Mouse (Mus musculus): ENCODE results near the gene Appl2. TPM values are rescaled to one million over a fixed set of nuclear protein-coding genes. Genes with fewer than 3 reads are reported as not detected.

Appl2 gene
- total and polyA plus RNA-seq, 3 experiments: 0.15 to 0.99 TPM; not detected in 1

DNA sequence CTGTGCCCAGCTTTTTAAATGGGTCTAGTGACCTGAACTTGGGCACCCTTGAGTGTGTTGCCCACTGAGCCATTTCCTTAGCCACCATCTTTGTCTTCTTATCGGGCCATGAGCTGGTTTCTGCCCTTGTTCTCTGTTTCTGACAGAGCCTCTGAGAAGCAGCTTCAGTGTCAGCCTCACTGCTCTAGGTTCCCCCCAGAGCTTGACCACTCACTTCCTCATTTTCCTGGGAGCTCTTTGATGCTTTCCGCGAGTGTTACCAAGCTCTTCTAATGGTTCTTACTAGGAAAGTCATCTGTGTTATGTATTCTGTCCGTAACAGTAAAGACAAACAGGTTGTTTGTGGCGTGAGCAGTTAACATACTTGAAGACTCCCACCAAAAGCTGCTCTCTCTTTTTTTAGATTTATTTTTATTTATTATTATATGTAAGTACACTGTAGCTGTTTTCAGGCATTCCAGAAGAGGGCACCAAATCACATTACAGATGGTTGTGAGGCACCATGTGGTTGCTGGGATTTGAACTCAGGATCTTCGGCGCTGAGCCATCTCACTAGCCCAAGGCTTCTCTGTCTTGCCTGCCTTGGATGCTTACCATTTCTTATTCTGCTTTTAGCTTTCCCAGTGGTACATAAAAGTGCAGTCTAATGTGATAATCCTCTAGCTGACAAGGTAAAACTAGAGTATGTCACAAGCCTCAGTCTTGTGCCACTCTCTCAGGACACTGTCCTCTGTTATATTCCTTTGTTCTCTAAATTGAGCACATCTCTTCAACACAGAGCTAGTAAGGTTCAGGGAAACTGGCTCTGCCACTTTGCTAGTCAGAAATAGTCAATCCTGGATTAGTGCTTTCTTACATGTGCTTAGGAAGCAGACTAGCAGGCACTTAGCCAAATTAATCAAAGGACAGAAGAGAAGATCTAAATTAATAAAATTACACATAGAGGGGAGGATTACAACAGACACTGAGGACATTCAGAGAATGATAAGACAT, 82.8 kb downstream of the Appl2 start:
- DNase-seq (ENCODE audit: low read depth, low spot score): peak; percentile 56
- Histone ChIP-seq H3K36me3 (ENCODE audit: control insufficient read depth in 1 of 2, insufficient read depth in 2 of 2, low read length in 2 of 2) (peaks cover 0 to 8% of the 10 kb centered on the region in 2 experiments; a peak in 2 of 4 replicates), H3K9me3 (replicated peaks; ENCODE audit: insufficient read depth, low read length) (no peaks in the 10 kb centered on the region), H3K27ac (ENCODE audit: control insufficient read depth, low read depth, low read length) (no peak overlapping the region), H3K4me3 (ENCODE audit: control insufficient read depth in 1 of 2, insufficient read depth in 1 of 2, low read depth in 2 of 2, low read length in 2 of 2) (no peak overlapping the region), H3K79me2 (ENCODE audit: control insufficient read depth, insufficient read depth, low read length, poor library complexity) (no peaks in the 10 kb centered on the region), H3K4me1 (ENCODE audit: control insufficient read depth in 1 of 2, insufficient read depth in 2 of 2, low read length in 2 of 2) (no peaks in the 10 kb centered on the region), H3K27me3 (ENCODE audit: control insufficient read depth in 1 of 2, insufficient read depth in 2 of 2, low read length in 2 of 2) (no peaks in the 10 kb centered on the region), H3K9ac (ENCODE audit: control insufficient read depth, low read depth, low read length, poor library complexity, severe bottlenecking) (no peak overlapping the region)
- TF ChIP-seq TCF12 (IDR thresholded peaks at IDR 0.05; ENCODE audit: low read depth, low read length): no peak
- no peak for TF ChIP-seq SMC3 (IDR thresholded peaks at IDR 0.05; ENCODE audit: low read depth, low read length)
- 0 out of 2 replicates have a peak, but pooled peaks have one; percentile 47 for TF ChIP-seq MYC (IDR thresholded peaks at IDR 0.05; ENCODE audit: low read depth, low read length)
- no peak for TF ChIP-seq MXI1 (IDR thresholded peaks at IDR 0.05; ENCODE audit: low read depth, low read length)
- TF ChIP-seq CTCF (IDR thresholded peaks at IDR 0.05 in 2 of 3, conservative IDR thresholded peaks at IDR 0.05 in 1 of 3; ENCODE audit: control insufficient read depth in 1 of 3, insufficient read depth in 1 of 3, low read depth in 2 of 3, low read length in 3 of 3, poor library complexity in 1 of 3, severe bottlenecking in 1 of 3): peak in 1 of 3 experiments; percentile 9; a peak in 1 of 6 replicates

- H3K36me3 ChIP-seq (ENCODE audit: control insufficient read depth in 1 of 2, insufficient read depth in 2 of 2, low read length in 2 of 2): peaks cover 0 to 8% of the 10 kb centered on the region in 2 experiments; a peak in 2 of 4 replicates
- H3K27ac ChIP-seq (ENCODE audit: control insufficient read depth, low read depth, low read length): no peak overlapping the region
Observed at GRCm38 (mm10) chr10:83563005-83563404, 85.5 kb downstream of the Appl2 start.

More at GRCm38 (mm10) chr10:83563005-83563404, 85.5 kb downstream of the Appl2 start:
- no peak for DNase-seq (ENCODE audit: low read depth, low spot score)
- no peaks in the 10 kb centered on the region for H3K4me1 ChIP-seq (ENCODE audit: control insufficient read depth in 1 of 2, insufficient read depth in 2 of 2, low read length in 2 of 2)
- no peaks in the 10 kb centered on the region for H3K27me3 ChIP-seq (ENCODE audit: control insufficient read depth in 1 of 2, insufficient read depth in 2 of 2, low read length in 2 of 2)
- H3K9ac ChIP-seq (ENCODE audit: control insufficient read depth, low read depth, low read length, poor library complexity, severe bottlenecking): no peak overlapping the region
- TF ChIP-seq NELFE (IDR thresholded peaks at IDR 0.05; ENCODE audit: low read depth, low read length) (no peak), TCF12 (IDR thresholded peaks at IDR 0.05; ENCODE audit: low read depth, low read length) (no peak), ZMIZ1 (IDR thresholded peaks at IDR 0.05; ENCODE audit: low read depth, low read length) (no peak), KAT2A (conservative IDR thresholded peaks at IDR 0.05; ENCODE audit: low read depth, low read length) (no peak), POLR2A (IDR thresholded peaks at IDR 0.05; ENCODE audit: control insufficient read depth in 1 of 2, insufficient read depth in 1 of 2, low read depth in 1 of 2, low read length in 2 of 2, poor library complexity in 1 of 2) (no peak), GATA1 (IDR thresholded peaks at IDR 0.05; ENCODE audit: low read depth, low read length) (no peak)
- H3K79me2 ChIP-seq (ENCODE audit: control insufficient read depth, insufficient read depth, low read length, poor library complexity): no peaks in the 10 kb centered on the region
- H3K9me3 ChIP-seq (replicated peaks; ENCODE audit: insufficient read depth, low read length): no peaks in the 10 kb centered on the region
- H3K4me3 ChIP-seq (ENCODE audit: control insufficient read depth in 1 of 2, insufficient read depth in 1 of 2, low read depth in 2 of 2, low read length in 2 of 2): no peak overlapping the region

Other genes with a start within 250 kb of the Appl2 start
- 1.0 and 4.8 TPM in 2 replicates for gene Aldh1l2, start 114.6 kb downstream of the Appl2 start, total RNA-seq (2012; rRNA removed)
- gene Aldh1l2, start 114.6 kb downstream of the Appl2 start, polyA plus RNA-seq (2012; ENCODE audit: insufficient read depth in 1 of 2, insufficient read length in 2 of 2, low read depth in 1 of 2, low replicate concordance in 2 of 2, missing spikeins in 1 of 2): 10 to 100 TPM in 1 of 2 experiments, 1 to 10 TPM in 1; 6.7 to 24.0 TPM
- 16.2 and 18.5 TPM in 2 replicates for gene Washc4, start 105.0 kb downstream of the Appl2 start, total RNA-seq (2012; rRNA removed)
- 10 to 100 TPM in 1 of 2 experiments, not detected in 1; 13.6 TPM for gene Washc4, start 105.0 kb downstream of the Appl2 start, polyA plus RNA-seq (2012; ENCODE audit: insufficient read depth in 1 of 2, insufficient read length in 2 of 2, low read depth in 1 of 2, low replicate concordance in 2 of 2, missing spikeins in 1 of 2)
- not detected in 2 replicates for gene 1500009L16Rik, start 74.1 kb upstream of the Appl2 start, total RNA-seq (2012; rRNA removed)
- gene 1500009L16Rik, start 74.1 kb upstream of the Appl2 start, polyA plus RNA-seq (2012; ENCODE audit: insufficient read depth in 1 of 2, insufficient read length in 2 of 2, low read depth in 1 of 2, low replicate concordance in 2 of 2, missing spikeins in 1 of 2): not detected